Mouse (Mus musculus): ENCODE data around the gene Asap3.

- TF ChIP-seq MAX (IDR thresholded peaks at IDR 0.05) (no peak), CTCF (IDR thresholded peaks at IDR 0.05; ENCODE audit: control insufficient read depth, insufficient read depth, insufficient read length) (no peak), USF1 (IDR thresholded peaks at IDR 0.05; ENCODE audit: low read depth) (no peak), CEBPB (IDR thresholded peaks at IDR 0.05; ENCODE audit: low read depth) (no peak), MYOG (IDR thresholded peaks at IDR 0.05; ENCODE audit: control insufficient read depth, extremely low read depth, insufficient read length) (no peak)
These were observed 40.4 kb downstream of the Asap3 start for GRCm38 (mm10) chr4:136246568-136246969.

Data from C2C12 (cell line).